Mouse (Mus musculus): Measurements from ENCODE around the gene Zfp580.

DNA sequence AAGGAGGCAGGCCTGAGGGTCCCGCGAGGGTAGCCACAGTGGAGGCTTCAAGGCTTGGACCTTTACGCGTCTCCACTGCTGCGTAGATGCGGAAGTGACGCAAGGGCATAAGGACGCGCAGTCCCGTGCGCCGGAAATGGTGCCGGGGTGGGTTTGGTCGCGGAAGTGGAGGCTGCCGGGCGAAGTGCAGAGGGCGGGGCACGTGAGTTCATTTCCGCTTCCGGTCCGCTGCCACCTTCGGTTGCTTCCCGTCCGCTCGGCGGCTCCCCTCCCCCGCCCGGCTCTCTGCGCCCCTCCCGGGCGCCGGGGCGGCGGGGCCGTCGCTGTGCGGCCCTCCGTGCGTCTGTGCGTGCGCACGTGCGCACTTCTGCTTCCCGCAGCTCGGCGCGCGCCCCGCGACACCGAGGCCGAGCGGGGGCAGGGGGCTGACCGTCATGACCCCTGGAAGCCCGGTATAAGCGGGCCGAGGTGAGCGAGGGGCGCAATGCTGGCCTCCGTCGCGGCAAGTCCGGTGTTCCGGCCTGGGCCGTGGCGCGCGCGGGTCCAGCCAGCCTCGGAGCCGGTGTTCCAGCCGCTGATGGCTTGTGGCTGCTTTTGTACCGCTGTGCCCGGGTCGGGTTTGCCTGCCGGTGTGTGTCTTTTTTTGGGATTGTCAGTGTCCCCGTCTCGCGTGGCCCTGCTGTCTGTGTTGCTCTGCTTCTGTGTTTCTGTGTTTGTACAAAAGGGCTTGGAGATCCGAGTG, 28.8 kb downstream of the Zfp580 start, which contains the start of gene Epn1:
- TF ChIP-seq CTCF (IDR thresholded peaks at IDR 0.05; ENCODE audit: borderline replicate concordance, insufficient read depth, low read length) (no peak), POLR2A (IDR thresholded peaks at IDR 0.05; ENCODE audit: low read depth, low read length) (peak; percentile 56)
